Mouse (Mus musculus) bone marrow, adult 2 months (tissue): ENCODE results near the gene Adgrf1. TPM values are rescaled to one million over a fixed set of nuclear protein-coding genes. Genes with fewer than 3 reads are reported as not detected.

Experiments used
- H3K27ac ChIP-seq: fragments of 200-500 bp; 2 replicates; pipeline ENCODE4 v1.5.1; 2012; ENCODE audit warnings: low read depth, mild to moderate bottlenecking, control low read depth, inconsistent platforms, low read length; ENCODE audit not compliant: control insufficient read depth, poor library complexity, insufficient read depth
- H3K4me1 ChIP-seq: fragments of 200-500 bp; 2 replicates; pipeline ENCODE4 v1.6.1; 2011; ENCODE audit warnings: low read length; ENCODE audit not compliant: control insufficient read depth, insufficient read depth
- H3K4me3 ChIP-seq: fragments of 200-500 bp; replicated peaks from 2 replicates; pipeline ENCODE3; 2011; ENCODE audit warnings: mild to moderate bottlenecking, low read depth, low read length, control low read depth; ENCODE audit not compliant: control insufficient read depth
- CTCF ChIP-seq: fragments of 200-500 bp; IDR thresholded peaks from 2 replicates; pipeline ENCODE4 v1.5.1; 2011; ENCODE audit warnings: low read length, control low read depth; ENCODE audit not compliant: control insufficient read depth, insufficient read depth
- POLR2A ChIP-seq: fragments of 200-500 bp; IDR thresholded peaks from 2 replicates; pipeline ENCODE4 v1.6.1; 2011; ENCODE audit warnings: low read depth, mild to moderate bottlenecking, control low read depth, low read length, borderline replicate concordance; ENCODE audit not compliant: control insufficient read depth
- WGBS: fragments of 180-500 bp; shearing (Covaris S2); methylation state at CpG from one replicate; pipeline ENCODE4 v1.1.7; 2018; 5-methylcytosine and 5-hydroxymethylcytosine counted together
- polyA plus RNA-seq: library from polyadenylated mRNA; stranded (reverse); fragments of >200 nt; gene quantifications from 2 replicates; pipeline ENCODE4 v1.2.4, GENCODE M21; 2011; ENCODE audit warnings: low replicate concordance; ENCODE audit not compliant: missing spikeins, insufficient read depth, insufficient read length

Gene Adgrf1
- polyA plus RNA-seq, 1 experiment, result not detected

- Histone ChIP-seq H3K27ac (no peak overlapping the region), H3K4me3 (no peak overlapping the region), H3K4me1 (no peaks in the 10 kb centered on the region; the same call in 1 of the 2 replicates)
- TF ChIP-seq CTCF (no peak), POLR2A (no peak)
- WGBS, result 55% methylated on average over 5 of the region's 5 CpGs
These were observed 8.2 kb upstream of the Adgrf1 start for GRCm38 (mm10) chr17:43261937-43262336.

DNA sequence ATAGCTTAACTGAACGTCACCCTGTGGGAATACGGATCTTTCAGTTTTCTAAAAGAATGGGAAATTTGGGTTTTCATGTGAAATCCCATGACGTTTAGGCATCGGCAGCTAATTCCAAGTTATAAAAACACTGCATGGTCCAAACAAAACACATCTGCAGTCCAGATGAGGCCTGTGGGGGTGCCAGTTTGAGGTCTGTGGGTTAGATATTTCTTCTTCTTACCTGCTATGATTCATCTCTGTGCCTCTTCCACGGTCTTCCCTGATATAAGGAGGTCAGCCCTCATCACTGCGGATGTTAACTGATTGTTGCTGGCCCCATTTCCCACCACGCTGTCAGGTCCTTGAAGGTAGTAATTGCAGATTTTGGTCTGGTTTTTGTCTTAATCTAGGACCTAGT, 5.4 kb upstream of the Adgrf1 start:
- Histone ChIP-seq H3K4me1 (no peaks in the 10 kb centered on the region), H3K27ac (no peak overlapping the region), H3K4me3 (no peak overlapping the region)
- TF ChIP-seq CTCF (no peak), POLR2A (no peak)
- WGBS, result 79% methylated on average over 7 of the region's 7 CpGs

- Histone ChIP-seq H3K4me1 (peaks cover 2% of the 10 kb centered on the region), H3K27ac (no peak overlapping the region), H3K4me3 (no peak overlapping the region)
- 19% methylated on average over 26 of the region's 26 CpGs for WGBS
- TF ChIP-seq CTCF (peak; percentile 96), POLR2A (no peak)
These were observed 4.8 kb upstream of the Adgrf1 start for GRCm38 (mm10) chr17:43265178-43265837.

- no peak for TF ChIP-seq CTCF
- no peak for TF ChIP-seq POLR2A
- H3K27ac ChIP-seq, result no peak overlapping the region
- peaks cover 3% of the 10 kb centered on the region for H3K4me1 ChIP-seq
- 78% methylated on average over 6 of the region's 6 CpGs for WGBS
- H3K4me3 ChIP-seq, result no peak overlapping the region
These were observed 4.2 kb upstream of the Adgrf1 start for GRCm38 (mm10) chr17:43265944-43266343.

DNA sequence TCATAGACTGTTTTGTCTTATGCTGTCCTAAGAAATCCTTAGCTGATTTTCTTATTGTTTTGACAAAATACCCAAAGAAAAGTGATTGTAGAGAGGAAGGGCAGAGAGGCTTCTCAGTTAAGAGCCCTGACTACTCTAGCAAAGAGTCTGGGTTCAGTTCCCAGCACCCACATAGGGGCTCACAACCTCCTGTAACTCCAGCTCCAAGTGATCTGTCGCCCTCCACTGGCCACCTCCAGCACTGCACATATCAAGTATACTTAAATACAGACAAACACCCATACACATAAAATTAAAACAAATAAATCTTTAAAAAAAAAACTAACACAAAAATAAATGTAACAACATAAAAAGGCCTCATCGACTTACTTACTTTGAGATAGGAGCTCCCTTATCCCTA, 3.5 kb upstream of the Adgrf1 start:
- no peak overlapping the region for H3K27ac ChIP-seq
- WGBS, result 84% methylated on average over 2 of the region's 2 CpGs
- TF ChIP-seq POLR2A, result no peak
- no peak for TF ChIP-seq CTCF
- no peak overlapping the region for H3K4me3 ChIP-seq
- H3K4me1 ChIP-seq, result peaks cover 3% of the 10 kb centered on the region

GRCm38 (mm10) chr17:43267046-43267749, 2.9 kb upstream of the Adgrf1 start:
- TF ChIP-seq POLR2A (no peak), CTCF (peak; percentile 57; the same call in 1 of the 2 replicates)
- 53% methylated on average over 9 of the region's 9 CpGs for WGBS
- Histone ChIP-seq H3K4me3 (no peak overlapping the region), H3K27ac (no peak overlapping the region), H3K4me1 (peaks cover 3% of the 10 kb centered on the region)

DNA sequence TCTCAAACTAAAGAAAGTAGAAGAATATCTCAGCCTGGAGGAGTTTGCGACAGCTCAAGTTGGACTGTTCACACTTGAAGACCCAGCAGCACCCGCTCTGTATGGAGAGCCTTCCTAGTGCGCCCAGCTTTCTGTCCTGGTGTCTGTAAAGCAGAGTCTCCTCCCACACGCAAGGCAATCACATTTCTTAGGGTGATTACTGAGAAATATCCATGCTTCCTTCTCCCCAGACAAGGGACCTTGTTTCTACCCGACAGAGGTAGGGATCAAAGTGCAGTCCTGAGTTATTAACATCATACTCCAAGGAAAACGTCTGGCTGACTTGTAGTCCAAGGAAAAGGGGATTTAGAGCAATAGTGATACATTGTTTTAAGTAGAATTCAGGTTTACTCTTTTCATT, 6.1 kb downstream of the Adgrf1 start:
- no peak for TF ChIP-seq CTCF
- no peak for TF ChIP-seq POLR2A
- Histone ChIP-seq H3K4me3 (no peak overlapping the region), H3K4me1 (no peaks in the 10 kb centered on the region; the same call in 1 of the 2 replicates), H3K27ac (no peak overlapping the region)
- WGBS, result 78% methylated on average over 6 of the region's 6 CpGs

GRCm38 (mm10) chr17:43277223-43277622, 7.1 kb downstream of the Adgrf1 start:
- 81% methylated on average over 4 of the region's 4 CpGs for WGBS
- TF ChIP-seq CTCF (no peak), POLR2A (no peak)
- H3K4me3 ChIP-seq, result no peak overlapping the region
- H3K4me1 ChIP-seq, result no peaks in the 10 kb centered on the region; the same call in 1 of the 2 replicates
- no peak overlapping the region for H3K27ac ChIP-seq

- 33% methylated on average over 7 of the region's 7 CpGs for WGBS
These were observed 9.5 kb downstream of the Adgrf1 start for GRCm38 (mm10) chr17:43279671-43280070.

More at GRCm38 (mm10) chr17:43279671-43280070, 9.5 kb downstream of the Adgrf1 start:
- Histone ChIP-seq H3K4me3 (no peak overlapping the region), H3K4me1 (no peaks in the 10 kb centered on the region; the same call in 1 of the 2 replicates), H3K27ac (no peak overlapping the region)
- TF ChIP-seq CTCF (no peak), POLR2A (no peak)
